Mouse (Mus musculus): ENCODE measurements at regions not wholly inside any gene's neighbourhood (a gene's known extent, or its start where the extent isn't known, plus 50 kb on each side); places are given as distances from the start of the nearest gene placed in this dataset.

- TF ChIP-seq CTCF (IDR thresholded peaks at IDR 0.05 in 2 of 3, conservative IDR thresholded peaks at IDR 0.05 in 1 of 3; ENCODE audit: control insufficient read depth in 1 of 3, insufficient read depth in 1 of 3, low read depth in 2 of 3, low read length in 3 of 3, poor library complexity in 1 of 3, severe bottlenecking in 1 of 3) (no peak), POLR2A (IDR thresholded peaks at IDR 0.05; ENCODE audit: control insufficient read depth in 1 of 2, insufficient read depth in 1 of 2, low read depth in 1 of 2, low read length in 2 of 2, poor library complexity in 1 of 2) (no peak), RAD21 (IDR thresholded peaks at IDR 0.05; ENCODE audit: low read depth, low read length) (no peak), SIN3A (IDR thresholded peaks at IDR 0.05; ENCODE audit: low read length) (no peak), MYC (IDR thresholded peaks at IDR 0.05; ENCODE audit: low read depth, low read length) (no peak), ZC3H11A (IDR thresholded peaks at IDR 0.05; ENCODE audit: low read depth, low read length) (no peak), USF1 (IDR thresholded peaks at IDR 0.05; ENCODE audit: low read depth, low read length) (no peak), POLR2AphosphoS2 (IDR thresholded peaks at IDR 0.05; ENCODE audit: low read length) (no peak), RCOR1 (IDR thresholded peaks at IDR 0.05; ENCODE audit: low read depth, low read length) (no peak), JUND (IDR thresholded peaks at IDR 0.05; ENCODE audit: low read depth, low read length) (no peak)
Measured at GRCm38 (mm10) chr6:51717386-51717785, 193.7 kb downstream of the Snx10 start.
